Mouse (Mus musculus) midbrain, embryonic 11.5 days (tissue): ENCODE measurements around the gene Cd5l. TPM values are rescaled to one million over a fixed set of nuclear protein-coding genes. Genes with fewer than 3 reads are reported as not detected.

Source experiments
- ATAC-seq: fragments of 200-750 bp; cut with Nextera tagmentation; 2 replicates; pipeline ENCODE4 v1.8.0; 2017; ENCODE audit warnings: moderate TSS enrichment, moderate library complexity; ENCODE audit not compliant: low FRiP score
- DNase-seq: peaks from one replicate; pipeline ENCODE4 v3.0.0; 2015; ENCODE audit warnings: low spot score; ENCODE audit errors: missing footprints
- H3K27ac ChIP-seq: fragments of 300-500 bp; sonication (generic); 2 replicates; pipeline ENCODE4 v1.5.1; 2014; ENCODE audit warnings: low read depth, low read length
- H3K27me3 ChIP-seq: fragments of 300-500 bp; sonication (generic); 2 replicates; pipeline ENCODE4 v1.6.1; 2014; ENCODE audit warnings: mild to moderate bottlenecking, low read length, moderate library complexity, mixed read lengths; ENCODE audit not compliant: control insufficient read depth, insufficient read depth
- H3K36me3 ChIP-seq: fragments of 300-500 bp; sonication (generic); 2 replicates; pipeline ENCODE4 v1.6.1; 2014; ENCODE audit warnings: mild to moderate bottlenecking, low read length, moderate library complexity, mixed read lengths; ENCODE audit not compliant: control insufficient read depth, insufficient read depth
- H3K4me1 ChIP-seq: fragments of 300-500 bp; sonication (generic); 2 replicates; pipeline ENCODE4 v1.6.1; 2014; ENCODE audit warnings: low read length; ENCODE audit not compliant: control insufficient read depth, insufficient read depth
- H3K4me2 ChIP-seq: fragments of 300-500 bp; sonication (generic); 2 replicates; pipeline ENCODE4 v1.6.1; 2014; ENCODE audit warnings: mild to moderate bottlenecking, moderate library complexity
- H3K4me3 ChIP-seq: fragments of 300-500 bp; sonication (generic); 2 replicates; pipeline ENCODE4 v1.5.1; 2014; ENCODE audit warnings: low read depth, low read length
- H3K9ac ChIP-seq: fragments of 300-500 bp; sonication (generic); 2 replicates; pipeline ENCODE4 v1.6.1; 2014; ENCODE audit warnings: low read length
- H3K9me3 ChIP-seq: fragments of 300-500 bp; sonication (generic); 2 replicates; pipeline ENCODE4 v1.6.1; 2016; ENCODE audit warnings: low read length; ENCODE audit not compliant: control insufficient read depth
- WGBS: fragments of 180-500 bp; shearing (Covaris S2); extraction: QIAGEN DNeasy Blood & Tissue Kit; methylation state at CpG from one replicate; pipeline ENCODE4 v1.1.7; 2014; 5-methylcytosine and 5-hydroxymethylcytosine counted together
- polyA plus RNA-seq: library from polyadenylated mRNA; unstranded; fragments of >200 nt; fragmentation: Nextera tagmentation; extraction: Ambion mirVana; gene quantifications from 2 replicates; pipeline ENCODE4 v1.2.1, GENCODE M21; 2014

The Cd5l gene
- polyA plus RNA-seq, 1 experiment from 2014 or later: 0.11 TPM

DNA sequence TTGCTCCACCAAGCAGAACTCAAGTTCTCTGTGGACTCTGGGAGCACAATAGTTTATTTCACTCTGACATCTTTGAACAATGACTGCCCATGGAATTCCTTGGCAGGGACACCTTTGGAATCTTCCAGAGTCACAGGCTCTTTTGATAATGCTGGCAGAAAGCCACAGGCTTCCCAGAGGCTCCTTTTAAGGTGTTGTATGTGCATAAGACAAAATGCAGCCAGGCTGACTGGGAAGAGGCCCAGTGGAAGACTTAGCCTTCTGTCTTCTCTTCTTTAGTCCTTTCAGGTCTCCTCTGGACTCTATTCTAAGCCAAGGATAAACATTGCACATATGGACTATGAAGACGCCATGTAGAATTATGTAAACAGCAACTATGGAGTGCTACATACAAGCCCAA, 33.3 kb downstream of the Cd5l start:
- no peaks in the 10 kb centered on the region for H3K36me3 ChIP-seq
- H3K9ac ChIP-seq: no peak overlapping the region
- 84% methylated on average over 1 of the region's 1 CpGs for WGBS
- H3K9me3 ChIP-seq: no peaks in the 10 kb centered on the region
- ATAC-seq (no peak), DNase-seq (no peak)
- no peaks in the 10 kb centered on the region for H3K4me1 ChIP-seq
- no peak overlapping the region for H3K4me2 ChIP-seq
- H3K4me3 ChIP-seq: no peak overlapping the region
- H3K27me3 ChIP-seq: no peaks in the 10 kb centered on the region
- no peak overlapping the region for H3K27ac ChIP-seq

DNA sequence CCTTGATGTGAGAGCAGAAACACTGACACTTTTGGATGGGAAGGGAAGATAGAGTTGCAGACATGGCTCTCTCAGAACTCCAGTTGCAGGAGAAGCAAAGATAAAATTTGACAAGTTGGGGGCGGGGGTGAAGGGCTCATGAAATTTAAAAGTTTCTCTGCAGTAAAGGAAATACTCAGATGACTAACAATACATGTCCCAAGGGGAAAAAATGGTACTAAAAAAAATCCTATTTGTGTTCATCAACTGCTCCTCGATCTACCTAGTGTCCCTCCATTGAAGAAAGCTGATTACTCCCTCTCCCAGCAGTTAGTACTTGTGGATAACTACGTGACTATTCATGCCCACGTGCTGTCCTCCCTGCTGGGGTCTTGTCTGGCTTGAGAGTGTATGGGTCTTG, 41.1 kb downstream of the Cd5l start:
- no peaks in the 10 kb centered on the region for H3K27me3 ChIP-seq
- no peak overlapping the region for H3K9ac ChIP-seq
- H3K27ac ChIP-seq: no peak overlapping the region
- no peaks in the 10 kb centered on the region for H3K9me3 ChIP-seq
- no peak overlapping the region for H3K4me3 ChIP-seq
- DNase-seq (peak; percentile 28), ATAC-seq (no peak)
- WGBS: 56% methylated on average over 4 of the region's 4 CpGs
- no peak overlapping the region for H3K4me2 ChIP-seq
- H3K4me1 ChIP-seq: no peaks in the 10 kb centered on the region
- H3K36me3 ChIP-seq: no peaks in the 10 kb centered on the region

DNA sequence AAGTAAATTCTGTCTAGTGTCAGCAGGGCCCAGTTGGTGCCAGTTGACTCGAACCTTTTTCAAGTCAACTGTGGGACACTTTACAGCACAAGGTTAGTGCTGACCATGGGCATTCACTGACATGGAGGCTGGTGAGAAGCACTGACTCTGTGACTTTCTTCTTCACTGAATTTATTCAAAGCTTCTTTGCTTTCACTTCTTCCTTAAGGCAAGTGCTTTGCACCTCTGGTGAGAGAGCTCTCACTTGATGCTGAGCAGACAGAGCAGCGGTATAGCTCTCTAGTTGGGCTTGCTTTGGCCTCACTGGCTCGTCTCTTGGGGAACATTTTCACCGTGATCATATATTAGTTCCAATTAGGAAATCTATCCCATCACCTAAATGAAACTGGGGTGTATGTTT, 42.2 kb downstream of the Cd5l start:
- no peaks in the 10 kb centered on the region for H3K27me3 ChIP-seq
- H3K36me3 ChIP-seq: no peaks in the 10 kb centered on the region
- no peak for DNase-seq
- no peak overlapping the region for H3K4me2 ChIP-seq
- H3K27ac ChIP-seq: no peak overlapping the region
- no peaks in the 10 kb centered on the region for H3K4me1 ChIP-seq
- WGBS: 89% methylated on average over 4 of the region's 4 CpGs
- ATAC-seq: no peak
- no peak overlapping the region for H3K4me3 ChIP-seq
- H3K9me3 ChIP-seq: no peaks in the 10 kb centered on the region
- no peak overlapping the region for H3K9ac ChIP-seq

DNA sequence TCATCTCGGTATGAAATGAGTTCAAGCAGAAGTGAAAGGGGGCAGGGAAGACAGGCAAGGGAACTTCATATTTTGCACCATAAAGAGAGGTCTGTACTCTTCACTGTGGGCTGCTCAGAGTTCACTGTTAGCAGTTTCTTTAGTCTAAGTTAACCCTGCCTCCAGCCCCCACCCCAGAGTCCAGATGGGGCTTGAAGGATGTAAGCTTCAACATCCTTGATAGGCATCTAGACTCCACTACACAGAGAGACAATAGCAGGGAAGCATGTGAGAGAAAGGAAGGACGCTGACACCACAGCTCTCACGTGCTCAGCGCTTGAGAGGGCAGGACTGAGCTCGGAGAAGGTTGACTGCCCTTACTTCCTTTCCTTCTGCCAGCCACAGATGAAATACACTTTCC, 43.6 kb downstream of the Cd5l start:
- 81% methylated on average over 5 of the region's 5 CpGs for WGBS

DNA sequence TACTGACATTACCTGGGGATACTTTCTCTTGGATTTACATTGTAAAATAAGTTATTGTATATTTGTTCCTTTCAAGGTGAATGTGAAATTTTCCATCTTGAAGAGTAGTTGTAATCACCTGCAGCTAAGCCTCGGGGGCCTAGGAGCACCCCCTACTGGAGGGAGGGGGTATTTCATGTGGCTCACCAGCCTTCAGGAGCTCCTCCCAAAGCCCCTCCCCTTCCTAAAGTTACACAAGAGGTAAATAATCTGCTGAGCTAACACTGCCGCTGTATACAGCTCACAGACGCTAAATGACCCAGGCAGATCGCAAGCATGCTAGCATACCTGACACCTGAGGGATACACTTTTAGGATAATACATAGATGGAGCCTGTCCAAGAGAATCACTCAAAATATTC, 50.5 kb downstream of the Cd5l start:
- Histone ChIP-seq H3K9me3 (no peaks in the 10 kb centered on the region), H3K4me1 (no peaks in the 10 kb centered on the region), H3K27ac (no peak overlapping the region), H3K4me2 (no peak overlapping the region), H3K9ac (no peak overlapping the region), H3K27me3 (no peaks in the 10 kb centered on the region), H3K36me3 (no peaks in the 10 kb centered on the region), H3K4me3 (no peak overlapping the region)
- ATAC-seq (no peak), DNase-seq (no peak)
- 27% methylated on average over 4 of the region's 4 CpGs for WGBS

More for the DNA sequence above, 43.6 kb downstream of the Cd5l start:
- DNase-seq: peak; percentile 35
- Histone ChIP-seq H3K9ac (no peak overlapping the region), H3K9me3 (no peaks in the 10 kb centered on the region), H3K27me3 (no peaks in the 10 kb centered on the region), H3K4me3 (no peak overlapping the region), H3K4me1 (no peaks in the 10 kb centered on the region), H3K4me2 (no peak overlapping the region), H3K36me3 (no peaks in the 10 kb centered on the region), H3K27ac (no peak overlapping the region)
- ATAC-seq: no peak

DNA sequence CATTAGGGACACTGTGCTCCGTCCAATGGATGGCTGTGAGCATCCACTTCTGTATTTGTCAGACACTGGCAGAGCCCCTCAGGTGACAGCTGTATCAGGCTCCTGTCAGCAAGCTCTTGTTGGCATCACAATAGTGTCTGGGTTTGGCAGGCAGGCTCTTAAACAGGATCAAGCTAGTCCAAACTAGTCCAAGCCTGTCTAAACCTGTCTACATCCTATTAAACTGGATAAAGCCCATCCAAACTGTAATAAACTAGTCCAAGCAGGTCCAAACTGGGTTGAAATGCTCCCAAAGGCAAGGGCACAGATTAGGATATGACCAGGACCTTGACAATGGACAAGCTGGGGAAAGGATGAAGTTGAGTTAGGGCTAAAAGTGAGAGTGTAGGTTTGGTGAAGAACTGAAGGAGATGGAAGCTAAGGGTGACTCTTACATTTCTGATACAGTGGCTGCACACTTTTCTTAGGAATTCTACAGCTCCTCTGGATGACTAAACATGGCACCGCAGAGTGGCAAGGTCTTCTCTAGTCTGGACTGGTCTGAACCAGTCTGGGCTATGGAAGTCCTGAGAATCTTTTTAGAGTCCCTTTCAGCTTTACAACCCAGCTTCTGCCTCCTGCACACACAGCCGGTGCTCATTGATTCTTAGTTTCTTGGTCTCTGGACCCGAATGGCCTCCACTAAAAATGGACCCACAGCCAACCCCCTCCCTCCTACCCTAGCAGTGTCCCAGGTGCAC, 51.7 kb downstream of the Cd5l start:
- Histone ChIP-seq H3K27ac (no peak overlapping the region), H3K4me3 (no peak overlapping the region), H3K4me2 (no peak overlapping the region), H3K27me3 (no peaks in the 10 kb centered on the region), H3K9me3 (no peaks in the 10 kb centered on the region), H3K9ac (no peak overlapping the region), H3K4me1 (no peaks in the 10 kb centered on the region), H3K36me3 (no peaks in the 10 kb centered on the region)
- ATAC-seq (no peak), DNase-seq (no peak)
- WGBS: 84% methylated on average over 4 of the region's 4 CpGs

DNA sequence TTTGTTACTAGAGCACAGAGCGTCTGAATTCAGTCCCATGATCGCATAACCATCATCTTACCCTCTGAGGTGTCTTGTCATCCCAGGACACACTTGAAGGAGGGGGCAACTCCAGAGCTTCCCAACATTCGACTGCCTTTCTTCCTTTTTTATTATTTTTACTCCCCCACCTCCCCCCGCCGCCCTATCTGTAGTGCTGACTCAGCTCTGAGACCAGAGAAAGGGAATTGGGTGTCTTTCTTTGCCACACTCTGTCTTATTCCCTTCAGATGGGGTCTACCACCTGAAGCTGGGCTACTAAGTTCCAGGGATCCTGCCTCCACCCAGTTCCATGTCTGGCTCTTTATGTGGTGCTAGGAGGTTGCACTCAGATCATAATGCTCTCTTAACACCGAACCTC, 52.9 kb downstream of the Cd5l start:
- H3K4me1 ChIP-seq: no peaks in the 10 kb centered on the region
- ATAC-seq (no peak), DNase-seq (no peak)
- H3K27ac ChIP-seq: no peak overlapping the region
- 81% methylated on average over 6 of the region's 6 CpGs for WGBS
- no peak overlapping the region for H3K9ac ChIP-seq
- H3K9me3 ChIP-seq: no peaks in the 10 kb centered on the region
- H3K4me3 ChIP-seq: no peak overlapping the region
- no peak overlapping the region for H3K4me2 ChIP-seq
- no peaks in the 10 kb centered on the region for H3K27me3 ChIP-seq
- H3K36me3 ChIP-seq: no peaks in the 10 kb centered on the region

DNA sequence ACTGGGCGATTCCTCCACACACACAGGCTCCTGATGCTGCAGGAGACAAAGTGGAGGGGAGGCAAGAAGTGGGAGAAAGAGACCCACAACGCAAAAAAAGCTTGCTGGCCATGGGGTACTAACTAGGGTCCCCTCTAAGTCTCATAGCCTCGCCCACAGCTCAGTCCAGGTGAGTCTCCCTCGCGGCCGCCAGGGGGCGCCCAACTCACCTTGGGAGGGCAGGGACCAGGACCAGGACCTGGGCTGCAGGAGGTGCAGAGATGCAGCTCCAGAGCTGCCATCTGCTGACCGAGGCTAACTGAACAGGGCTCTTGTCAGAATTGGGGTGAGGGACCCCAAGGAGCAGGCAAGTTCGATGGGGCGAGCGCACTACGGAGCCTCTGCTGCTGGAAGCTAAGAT, 53.5 kb downstream of the Cd5l start:
- no peaks in the 10 kb centered on the region for H3K36me3 ChIP-seq
- H3K27ac ChIP-seq: no peak overlapping the region
- DNase-seq: peak; percentile 96
- no peak overlapping the region for H3K4me3 ChIP-seq
- WGBS: 13% methylated on average over 12 of the region's 12 CpGs
- H3K9ac ChIP-seq: no peak overlapping the region
- H3K4me2 ChIP-seq: no peak overlapping the region
- no peaks in the 10 kb centered on the region for H3K27me3 ChIP-seq
- no peaks in the 10 kb centered on the region for H3K4me1 ChIP-seq
- H3K9me3 ChIP-seq: no peaks in the 10 kb centered on the region
- peak; percentile 70; the same call in 1 of the 2 replicates for ATAC-seq

DNA sequence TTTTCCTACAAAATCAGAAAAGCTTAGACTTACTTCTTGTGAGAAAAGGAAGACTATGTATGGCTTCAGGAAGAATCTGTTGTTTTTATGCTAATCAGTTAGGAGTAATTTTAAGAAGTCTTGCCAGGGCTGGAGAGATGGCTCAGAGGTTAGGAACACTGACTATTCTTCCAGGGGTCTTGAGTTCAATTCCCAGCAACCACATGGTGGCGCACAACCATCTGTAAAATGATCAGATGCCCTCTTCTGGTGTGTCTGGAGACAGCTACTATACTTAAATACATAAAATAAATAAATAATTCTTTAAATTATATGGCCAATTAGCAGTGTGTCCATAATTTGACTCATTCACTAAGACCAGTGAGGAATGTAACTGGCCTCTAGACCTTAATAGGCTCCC, 63.0 kb downstream of the Cd5l start:
- ATAC-seq (no peak), DNase-seq (no peak)
- WGBS: 62% methylated on average over 1 of the region's 1 CpGs
- no peak overlapping the region for H3K4me3 ChIP-seq
- H3K27ac ChIP-seq: no peak overlapping the region
- H3K27me3 ChIP-seq: no peaks in the 10 kb centered on the region
- H3K9ac ChIP-seq: no peak overlapping the region
- no peaks in the 10 kb centered on the region for H3K9me3 ChIP-seq
- no peaks in the 10 kb centered on the region for H3K36me3 ChIP-seq
- no peak overlapping the region for H3K4me2 ChIP-seq
- no peaks in the 10 kb centered on the region for H3K4me1 ChIP-seq
